Mouse (Mus musculus) Patski (cell line): ENCODE results near the gene AB124611. TPM values are rescaled to one million over a fixed set of nuclear protein-coding genes. Genes with fewer than 3 reads are reported as not detected.
"Not testable (repeated sequence)": the region's sequence is repeated elsewhere in the genome, so short reads cannot be mapped to it uniquely, and the experiment has no call there.

Source experiments
- ATAC-seq: fragments of 100-300 bp; one replicate; pipeline ENCODE4 v1.8.0; 2021
- CTCF ChIA-PET: fragments of 350-600 bp; sonication (Branson Sonifier 250); formaldehyde crosslinking; loops from one replicate; lab custom pipeline; 2022; ENCODE audit warnings: inconsistent platforms; lab: Charles Lee
- POLR2A ChIA-PET: fragments of 350-600 bp; sonication (Branson Sonifier 250); formaldehyde crosslinking; loops from one replicate; lab custom pipeline; 2022; ENCODE audit warnings: antibody characterized with exemption, inconsistent platforms; lab: Charles Lee
- DNase-seq: peaks from one replicate; pipeline ENCODE4 v3.0.0-alpha.2; 2011; ENCODE audit warnings: low read depth, low spot score
- H3K27me3 ChIP-seq: fragments of 371-371 bp; one replicate; pipeline ENCODE4 v1.5.1; 2021
- CTCF ChIP-seq: fragments of 100-300 bp; IDR thresholded peaks from one replicate; pipeline ENCODE4 v1.5.1; 2021
- in situ Hi-C: fragments of 300-500 bp; cut with MboI; formaldehyde crosslinking; loops from 3 replicates; pipeline ENCODE4 v1.11.1; 2018; ENCODE audit warnings: low pct_unique_long_range_greater_than_20kb, mixed read lengths
- polyA plus RNA-seq: library from polyadenylated mRNA; unstranded; gene quantifications from one replicate; pipeline ENCODE4 v1.2.3, GENCODE M21; 2021

Gene AB124611
- polyA plus RNA-seq, 1 experiment from 2014 or later = not detected

- POLR2A ChIA-PET = no interaction called here
- in situ Hi-C loops = no loop called here
- no peak for ATAC-seq
- DNase-seq = no peak
- H3K27me3 ChIP-seq = no peaks in the 10 kb centered on the region
- CTCF ChIA-PET = no interaction called here
- no peak for TF ChIP-seq CTCF
These were observed 637 bp upstream of the AB124611 start for GRCm38 (mm10) chr9:21525142-21525936.

GRCm38 (mm10) chr9:21526634-21526944, 613 bp downstream of the AB124611 start:
- DNase-seq (no peak), ATAC-seq (no peak)
- in situ Hi-C loops = no loop called here
- ChIA-PET CTCF (no interaction called here), POLR2A (no interaction called here)
- no peaks in the 10 kb centered on the region for H3K27me3 ChIP-seq
- no peak for TF ChIP-seq CTCF

- no peak for TF ChIP-seq CTCF
- DNase-seq (no peak), ATAC-seq (no peak)
- no peaks in the 10 kb centered on the region for H3K27me3 ChIP-seq
- ChIA-PET CTCF (no interaction called here), POLR2A (no interaction called here)
- in situ Hi-C loops = no loop called here
These were observed 1.3 kb downstream of the AB124611 start for GRCm38 (mm10) chr9:21527100-21527801.

GRCm38 (mm10) chr9:21527917-21528324, 1.9 kb downstream of the AB124611 start:
- no peaks in the 10 kb centered on the region for H3K27me3 ChIP-seq
- ChIA-PET POLR2A (no interaction called here), CTCF (no interaction called here)
- TF ChIP-seq CTCF = no peak
- DNase-seq = no peak
- no peak for ATAC-seq
- in situ Hi-C loops = no loop called here

GRCm38 (mm10) chr9:21536501-21536900, 10.5 kb downstream of the AB124611 start:
- no peak for TF ChIP-seq CTCF
- in situ Hi-C loops = no loop called here

GRCm38 (mm10) chr9:21537009-21537408, 11.0 kb downstream of the AB124611 start:
- ATAC-seq = no peak
- ChIA-PET CTCF (no interaction called here), POLR2A (no interaction called here)
- no peak for TF ChIP-seq CTCF
- DNase-seq = no peak
- no peaks in the 10 kb centered on the region for H3K27me3 ChIP-seq
- in situ Hi-C loops = no loop called here

More at GRCm38 (mm10) chr9:21536501-21536900, 10.5 kb downstream of the AB124611 start:
- ATAC-seq = no peak
- DNase-seq = no peak
- POLR2A ChIA-PET = no interaction called here
- no peaks in the 10 kb centered on the region for H3K27me3 ChIP-seq
- CTCF ChIA-PET = interaction anchor here (1.1 kb wide), 1 partner anchor 27 kb away, joined by 3 read pairs; the partner anchor contains the start of gene Tmed1

GRCm38 (mm10) chr9:21539981-21540753, 14.2 kb downstream of the AB124611 start:
- ChIA-PET CTCF (no interaction called here), POLR2A (interaction anchor here (1.1 kb wide), 1 partner anchor 74 kb away, joined by 3 read pairs; no protein-coding TSS in a partner anchor)
- DNase-seq = no peak
- no peaks in the 10 kb centered on the region for H3K27me3 ChIP-seq
- no peak for TF ChIP-seq CTCF
- no peak for ATAC-seq
- in situ Hi-C loops = no loop called here

GRCm38 (mm10) chr9:21542001-21542400, 16.0 kb downstream of the AB124611 start:
- POLR2A ChIA-PET, ATAC-seq, in situ Hi-C loops, DNase-seq, H3K27me3 ChIP-seq, CTCF ChIA-PET: not testable (repeated sequence)

- in situ Hi-C loops = loop anchor here (5.0 kb wide), 1 partner anchor 47 kb away; the partner anchor contains the start of genes Timm29 and Yipf2
- CTCF ChIA-PET = interaction anchor here (0.7 to 1.3 kb wide), 8 partner anchors 10 to 56 kb away, joined by 3 to 6 read pairs (median 4); partner anchors contain the start of genes Timm29, Tmed1 and Yipf2
- POLR2A ChIA-PET = interaction anchor here (1.0 to 1.2 kb wide), 2 partner anchors 11 to 36 kb away, joined by 3 to 4 read pairs; no protein-coding TSS in a partner anchor
- ATAC-seq (peak; percentile 21), DNase-seq (no peak)
- no peaks in the 10 kb centered on the region for H3K27me3 ChIP-seq
- TF ChIP-seq CTCF = no peak
These were observed 19.5 kb downstream of the AB124611 start for GRCm38 (mm10) chr9:21545351-21545915.
